Mouse (Mus musculus): ENCODE data around the gene Nap1l1. TPM values are rescaled to one million over a fixed set of nuclear protein-coding genes. Genes with fewer than 3 reads are reported as not detected.

Gene Nap1l1
- polyA plus RNA-seq, 1 experiment from 2014 or later, result 207 TPM

DNA sequence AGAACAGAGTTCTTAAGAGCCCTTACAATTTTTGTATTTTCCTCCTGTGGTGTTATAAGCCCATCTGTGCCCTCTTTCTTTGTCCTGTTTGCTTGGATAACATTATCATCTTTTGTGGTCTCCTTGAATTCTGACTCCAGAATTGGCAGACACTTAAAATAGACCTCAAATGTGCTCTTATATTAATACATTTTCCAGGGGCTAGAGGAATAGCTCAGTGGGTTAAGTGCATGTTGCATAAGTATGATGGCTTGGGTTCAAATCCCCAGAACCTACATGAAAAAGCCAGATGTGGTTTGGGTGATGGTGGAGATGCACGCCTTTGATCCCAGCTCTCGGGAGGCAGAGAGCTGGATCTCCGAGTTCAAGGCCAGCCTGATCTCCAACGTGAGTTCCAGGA, 71.3 kb downstream of the Nap1l1 start:
- no peak overlapping the region for H3K4me2 ChIP-seq
- no peaks in the 10 kb centered on the region for H3K27me3 ChIP-seq
- no peak for ATAC-seq (ENCODE audit: low FRiP score)
- H3K9ac ChIP-seq, result no peak overlapping the region
- no peak overlapping the region for H3K4me3 ChIP-seq
- WGBS, result 86% methylated on average over 4 of the region's 4 CpGs
- H3K9me3 ChIP-seq, result no peaks in the 10 kb centered on the region
- no peak overlapping the region for H3K27ac ChIP-seq
- peaks cover 12% of the 10 kb centered on the region; the same call in 1 of the 2 replicates for H3K4me1 ChIP-seq (replicated peaks)
- no peaks in the 10 kb centered on the region for H3K36me3 ChIP-seq

GRCm38 (mm10) chr10:111545648-111546047, 72.6 kb downstream of the Nap1l1 start:
- Histone ChIP-seq H3K4me1 (replicated peaks) (peaks cover 6% of the 10 kb centered on the region; the same call in 1 of the 2 replicates), H3K4me3 (no peak overlapping the region), H3K9ac (no peak overlapping the region), H3K36me3 (no peaks in the 10 kb centered on the region), H3K9me3 (no peaks in the 10 kb centered on the region), H3K27me3 (no peaks in the 10 kb centered on the region), H3K27ac (no peak overlapping the region), H3K4me2 (no peak overlapping the region)
- no peak for ATAC-seq (ENCODE audit: low FRiP score)
- 74% methylated on average over 4 of the region's 4 CpGs for WGBS

Other genes with a start within 250 kb of the Nap1l1 start
- gene Bbs10, start 174.5 kb upstream of the Nap1l1 start, polyA plus RNA-seq (2015; fragmentation: Nextera tagmentation; extraction: Ambion mirVana), result 6.5 and 7.2 TPM in 2 replicates
- gene Phlda1, start 33.1 kb downstream of the Nap1l1 start, polyA plus RNA-seq (2015; fragmentation: Nextera tagmentation; extraction: Ambion mirVana), result 65.6 and 70.9 TPM in 2 replicates

Data from hindbrain, embryonic 13.5 days (tissue).